Mouse (Mus musculus) skeletal muscle tissue, adult 2 months (tissue): ENCODE results near the gene Olfr995.

Experiments
- DNase-seq: peaks from one replicate; pipeline ENCODE4 v3.0.0-alpha.2; 2012; ENCODE audit warnings: low read depth, low spot score

Olfr995 gene

GRCm38 (mm10) chr2:85443539-85443938 is at the start of gene Olfr995:
Olfr995 (minus strand) TSS chr2:85443639.
- no peak for DNase-seq

GRCm38 (mm10) chr2:85490396-85490795 is 47.0 kb upstream of the Olfr995 start:
- no peak for DNase-seq

GRCm38 (mm10) chr2:85466801-85467325 is 23.4 kb upstream of the Olfr995 start:
- DNase-seq = peak; percentile 9

GRCm38 (mm10) chr2:85442546-85442945 is 893 bp downstream of the Olfr995 start:
- no peak for DNase-seq

GRCm38 (mm10) chr2:85436351-85436750 is 7.1 kb downstream of the Olfr995 start, which contains the start of gene Olfr994:
Olfr994 (minus strand) TSS chr2:85436451.
- DNase-seq = no peak

- DNase-seq = no peak
These were observed 17.5 kb downstream of the Olfr995 start for GRCm38 (mm10) chr2:85425893-85426292.

- DNase-seq = no peak
These were observed 28.7 kb downstream of the Olfr995 start, which contains the start of gene Olfr993 for GRCm38 (mm10) chr2:85414777-85415176. Olfr993 (minus strand) TSS chr2:85414877.

GRCm38 (mm10) chr2:85409369-85409768 is 34.1 kb downstream of the Olfr995 start, which contains the start of gene Olfr992:
Olfr992 (minus strand) TSS chr2:85409469.
- no peak for DNase-seq
